Mouse (Mus musculus) limb, embryonic 11.5 days (tissue): ENCODE results near the gene Rgl3. TPM values are rescaled to one million over a fixed set of nuclear protein-coding genes. Genes with fewer than 3 reads are reported as not detected.

Experiments
- polyA plus RNA-seq: library from polyadenylated mRNA; unstranded; fragments of >200 nt; fragmentation: Nextera tagmentation; extraction: Ambion mirVana; gene quantifications from 2 replicates; pipeline ENCODE4 v1.2.1, GENCODE M21; 2014

Rgl3 gene
- polyA plus RNA-seq, 1 experiment from 2014 or later = 1.6 TPM

Other genes with a start within 250 kb of the Rgl3 start
- gene Spc24, start 229.1 kb downstream of the Rgl3 start, polyA plus RNA-seq = 176 and 183 TPM in 2 replicates
- gene Kank2, start 190.7 kb downstream of the Rgl3 start, polyA plus RNA-seq = 11.6 and 12.7 TPM in 2 replicates
- 0.64 and 0.82 TPM in 2 replicates for gene Angptl8, start 153.9 kb downstream of the Rgl3 start, polyA plus RNA-seq
- gene Dock6, start 136.8 kb downstream of the Rgl3 start, polyA plus RNA-seq = 37.4 and 42.7 TPM in 2 replicates
- gene Rab3d, start 71.3 kb downstream of the Rgl3 start, polyA plus RNA-seq = 4.9 and 5.2 TPM in 2 replicates
- 3.5 and 4.8 TPM in 2 replicates for gene Ccdc159, start 62.0 kb downstream of the Rgl3 start, polyA plus RNA-seq
- gene Tmem205, start 61.9 kb downstream of the Rgl3 start, polyA plus RNA-seq = 29.7 and 29.9 TPM in 2 replicates
- gene Plppr2, start 52.4 kb downstream of the Rgl3 start, polyA plus RNA-seq = 6.6 and 8.2 TPM in 2 replicates
- gene Swsap1, start 33.7 kb downstream of the Rgl3 start, polyA plus RNA-seq = 17.4 and 20.0 TPM in 2 replicates
- 4.9 and 5.8 TPM in 2 replicates for gene Epor, start 25.9 kb downstream of the Rgl3 start, polyA plus RNA-seq
- gene Ccdc151, start 13.2 kb upstream of the Rgl3 start, polyA plus RNA-seq = 1.8 and 2.1 TPM in 2 replicates
- 86.4 and 93.0 TPM in 2 replicates for gene Prkcsh, start 13.4 kb upstream of the Rgl3 start, polyA plus RNA-seq
- 0.10 and 0.11 TPM in 2 replicates for gene Elavl3, start 62.6 kb upstream of the Rgl3 start, polyA plus RNA-seq
- gene Gm49318, start 81.8 kb upstream of the Rgl3 start, polyA plus RNA-seq = not detected in 2 replicates
- gene Zfp653, start 81.9 kb upstream of the Rgl3 start, polyA plus RNA-seq = 5.8 and 8.7 TPM in 2 replicates
- gene Ecsit, start 96.0 kb upstream of the Rgl3 start, polyA plus RNA-seq = 29.1 and 29.9 TPM in 2 replicates
- 0.84 and 0.89 TPM in 2 replicates for gene Cnn1, start 109.8 kb upstream of the Rgl3 start, polyA plus RNA-seq
- gene Elof1, start 127.7 kb upstream of the Rgl3 start, polyA plus RNA-seq = 223 and 231 TPM in 2 replicates
- 13.2 and 14.2 TPM in 2 replicates for gene Acp5, start 146.3 kb upstream of the Rgl3 start, polyA plus RNA-seq
- 58.4 and 60.8 TPM in 2 replicates for gene Pigyl, start 167.4 kb upstream of the Rgl3 start, polyA plus RNA-seq
- gene Zfp872, start 198.6 kb upstream of the Rgl3 start, polyA plus RNA-seq = 0.06 TPM in 1 of 2 replicates, not detected in the other
- gene Zfp809, start 236.3 kb upstream of the Rgl3 start, polyA plus RNA-seq = 10.3 and 15.2 TPM in 2 replicates